Mouse (Mus musculus) liver, embryonic 13.5 days (tissue): ENCODE measurements at regions not wholly inside any gene's neighbourhood (a gene's known extent, or its start where the extent isn't known, plus 50 kb on each side); places are given as distances from the start of the nearest gene placed in this dataset.

Source experiments
- ATAC-seq: fragments of 200-750 bp; cut with Nextera tagmentation; 2 replicates; pipeline ENCODE4 v1.8.0; 2017; ENCODE audit warnings: low read depth, mild to moderate bottlenecking, moderate number of reproducible peaks, moderate library complexity
- DNase-seq: peaks from one replicate; pipeline ENCODE4 v3.0.0; 2022
- H3K27ac ChIP-seq: fragments of 300-500 bp; sonication (generic); 2 replicates; pipeline ENCODE4 v1.5.1; 2015; ENCODE audit warnings: moderate library complexity, mild to moderate bottlenecking, inconsistent platforms
- H3K27me3 ChIP-seq: fragments of 300-500 bp; sonication (generic); 2 replicates; pipeline ENCODE4 v1.6.1; 2015; ENCODE audit warnings: mild to moderate bottlenecking, inconsistent platforms
- H3K36me3 ChIP-seq: fragments of 300-500 bp; sonication (generic); 2 replicates; pipeline ENCODE4 v1.6.1; 2015; ENCODE audit warnings: mild to moderate bottlenecking, inconsistent platforms
- H3K4me1 ChIP-seq: fragments of 300-500 bp; sonication (generic); replicated peaks from 2 replicates; pipeline ENCODE4 v1.6.1; 2015; ENCODE audit warnings: inconsistent platforms
- H3K4me2 ChIP-seq: fragments of 300-500 bp; sonication (generic); 2 replicates; pipeline ENCODE4 v1.6.1; 2015; ENCODE audit warnings: inconsistent platforms, mild to moderate bottlenecking, moderate library complexity
- H3K4me3 ChIP-seq: fragments of 300-500 bp; sonication (generic); replicated peaks from 2 replicates; pipeline ENCODE4 v1.5.1; 2015; ENCODE audit warnings: mild to moderate bottlenecking, inconsistent platforms
- H3K9ac ChIP-seq: fragments of 300-500 bp; sonication (generic); 2 replicates; pipeline ENCODE4 v1.6.1; 2015; ENCODE audit warnings: mild to moderate bottlenecking, inconsistent platforms
- H3K9me3 ChIP-seq: fragments of 300-500 bp; sonication (generic); replicated peaks from 2 replicates; pipeline ENCODE4 v1.6.1; 2016; ENCODE audit warnings: inconsistent platforms
- WGBS: fragments of 180-500 bp; shearing (Covaris S2); methylation state at CpG from one replicate; pipeline ENCODE4 v1.1.7; 2015; ENCODE audit not compliant: insufficient replicate concordance; 5-methylcytosine and 5-hydroxymethylcytosine counted together

DNA sequence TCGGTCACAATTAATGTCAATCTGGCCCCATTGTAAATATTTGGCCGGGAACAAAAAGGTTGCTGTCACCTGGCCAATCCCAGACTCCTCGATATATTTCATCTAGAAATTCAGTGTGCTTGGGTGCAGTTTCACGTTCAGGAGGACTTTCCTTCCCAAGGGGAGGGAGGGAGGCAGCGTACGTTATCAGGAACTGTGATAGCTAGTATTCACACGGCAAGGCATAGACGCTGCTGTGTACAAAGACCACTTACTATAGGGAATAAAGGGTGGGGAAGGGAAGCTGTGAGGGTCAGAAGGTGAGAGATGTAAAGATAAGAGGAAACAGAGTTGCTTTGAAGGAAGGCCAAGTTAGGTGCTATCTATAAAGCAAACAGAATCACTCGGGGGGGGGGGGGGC is 132.7 kb upstream of the Sox9 start:
- H3K36me3 ChIP-seq = no peaks in the 10 kb centered on the region
- DNase-seq (no peak), ATAC-seq (no peak)
- H3K9me3 ChIP-seq = no peaks in the 10 kb centered on the region
- no peak overlapping the region for H3K4me2 ChIP-seq
- H3K27ac ChIP-seq = no peak overlapping the region
- H3K27me3 ChIP-seq = no peaks in the 10 kb centered on the region
- 57% methylated on average over 9 of the region's 9 CpGs for WGBS
- H3K4me1 ChIP-seq = no peaks in the 10 kb centered on the region
- H3K4me3 ChIP-seq = no peak overlapping the region
- H3K9ac ChIP-seq = no peak overlapping the region

DNA sequence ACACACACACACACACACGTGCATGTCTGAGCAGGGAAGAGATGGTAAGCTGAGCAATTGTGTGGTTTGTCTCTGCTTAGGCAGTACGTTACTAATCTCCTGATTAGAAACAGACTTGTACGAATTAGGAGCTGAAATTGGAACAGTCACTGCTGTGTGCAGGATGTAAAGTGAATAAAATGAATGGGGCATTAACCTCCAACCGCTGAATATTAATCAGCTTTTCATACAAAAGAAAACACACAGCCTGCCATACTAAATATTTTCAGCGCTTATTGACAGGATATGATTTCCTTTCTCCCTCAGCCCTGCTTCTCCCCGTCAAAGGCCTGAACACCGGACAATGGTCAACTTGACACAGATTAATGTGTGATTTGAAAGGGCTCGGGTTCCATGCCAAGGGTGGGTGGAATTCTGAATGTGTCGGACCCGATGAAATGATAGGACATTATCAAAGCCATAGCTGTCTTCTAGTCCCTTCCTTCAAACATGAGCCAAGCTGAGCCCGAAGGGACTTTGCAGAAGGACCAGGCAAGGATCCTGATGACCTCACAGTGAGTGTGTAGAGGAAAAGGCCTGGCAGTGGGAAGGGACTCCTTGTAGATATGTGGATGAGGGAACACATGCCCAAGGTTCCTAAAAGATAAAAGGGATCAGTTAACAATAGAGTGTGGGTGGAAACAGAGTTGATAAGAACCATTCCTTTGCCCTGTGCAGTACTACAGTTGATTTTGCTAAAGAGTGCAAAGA is 124.4 kb upstream of the Sox9 start:
- no peak for ATAC-seq

DNA sequence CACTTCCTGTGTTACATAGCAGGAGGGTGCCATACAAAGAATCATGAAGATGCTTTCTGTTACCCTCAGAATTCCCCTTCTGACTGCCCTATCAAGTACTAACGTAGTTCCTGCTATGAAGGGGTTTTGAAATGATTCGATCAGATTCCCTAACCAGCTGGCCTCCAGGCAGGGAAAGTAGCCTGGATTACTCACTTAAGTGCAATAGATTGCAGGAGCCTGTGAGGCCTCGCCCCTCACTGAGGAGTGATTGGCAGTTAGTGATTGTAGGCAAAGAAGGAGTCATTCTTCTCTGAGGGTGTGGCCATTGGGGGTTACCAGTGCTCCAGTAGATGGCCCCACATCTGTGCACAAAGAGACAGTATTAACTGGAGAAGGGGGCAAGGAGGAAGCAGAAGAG is 122.1 kb upstream of the Sox9 start:
- H3K4me2 ChIP-seq = no peak overlapping the region
- 48% methylated on average over 3 of the region's 3 CpGs for WGBS
- no peak overlapping the region for H3K27ac ChIP-seq
- DNase-seq = no peak
- no peaks in the 10 kb centered on the region for H3K4me1 ChIP-seq
- H3K36me3 ChIP-seq = no peaks in the 10 kb centered on the region
- H3K9me3 ChIP-seq = no peaks in the 10 kb centered on the region
- ATAC-seq = no peak
- no peaks in the 10 kb centered on the region for H3K27me3 ChIP-seq
- H3K4me3 ChIP-seq = no peak overlapping the region
- no peak overlapping the region for H3K9ac ChIP-seq

More for the DNA sequence above, 124.4 kb upstream of the Sox9 start:
- Histone ChIP-seq H3K9me3 (no peaks in the 10 kb centered on the region), H3K9ac (no peak overlapping the region), H3K27ac (no peak overlapping the region), H3K4me1 (no peaks in the 10 kb centered on the region), H3K27me3 (no peaks in the 10 kb centered on the region), H3K4me3 (no peak overlapping the region), H3K4me2 (no peak overlapping the region), H3K36me3 (no peaks in the 10 kb centered on the region)
- WGBS = 57% methylated on average over 11 of the region's 11 CpGs
- no peak for DNase-seq

DNA sequence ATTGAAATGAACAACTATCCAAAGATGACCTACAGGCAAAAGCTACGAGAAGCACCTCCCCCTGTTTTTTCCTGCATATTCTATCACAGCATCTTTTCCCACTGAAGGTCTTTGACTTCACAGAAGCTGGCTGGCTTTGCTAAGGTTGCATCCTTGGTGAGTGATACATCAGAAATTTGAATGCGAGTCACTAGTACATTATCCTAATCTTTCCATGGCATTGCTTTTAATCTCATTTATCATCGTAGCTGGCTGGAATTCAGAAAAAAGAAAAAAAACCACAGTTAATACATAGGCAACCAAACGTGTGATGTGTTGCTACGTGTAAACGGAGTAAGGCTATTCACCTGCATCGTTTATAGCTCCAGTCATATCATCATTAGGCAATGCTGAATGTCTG is 120.6 kb upstream of the Sox9 start:
- Histone ChIP-seq H3K27ac (no peak overlapping the region), H3K4me1 (no peaks in the 10 kb centered on the region), H3K9ac (no peak overlapping the region), H3K9me3 (no peaks in the 10 kb centered on the region), H3K27me3 (no peaks in the 10 kb centered on the region), H3K4me3 (no peak overlapping the region), H3K36me3 (no peaks in the 10 kb centered on the region), H3K4me2 (no peak overlapping the region)
- DNase-seq (no peak), ATAC-seq (no peak)
- WGBS = 68% methylated on average over 7 of the region's 7 CpGs

DNA sequence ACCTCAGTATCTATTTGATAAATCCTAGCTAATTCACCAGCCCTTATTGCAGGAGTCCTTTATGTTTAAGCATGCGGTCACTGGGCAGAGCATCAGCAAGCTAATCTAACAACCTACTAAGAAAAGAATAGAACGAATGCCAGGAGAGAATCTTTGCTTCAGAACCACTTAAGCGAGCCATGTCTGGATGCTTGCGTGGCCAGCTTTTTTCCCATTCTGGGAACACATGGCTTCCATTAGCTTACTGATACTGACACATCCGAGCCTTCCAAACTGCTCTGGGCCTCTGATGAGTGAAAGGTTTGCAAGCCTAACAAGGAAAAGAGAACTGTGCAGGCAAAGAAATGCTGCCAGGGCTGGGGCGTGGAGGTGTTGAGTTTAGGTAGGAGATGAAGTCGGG is 114.7 kb upstream of the Sox9 start:
- no peaks in the 10 kb centered on the region for H3K4me1 ChIP-seq
- H3K27ac ChIP-seq = no peak overlapping the region
- H3K9ac ChIP-seq = no peak overlapping the region
- no peaks in the 10 kb centered on the region for H3K9me3 ChIP-seq
- ATAC-seq = no peak
- no peaks in the 10 kb centered on the region for H3K36me3 ChIP-seq
- 67% methylated on average over 7 of the region's 7 CpGs for WGBS
- H3K27me3 ChIP-seq = no peaks in the 10 kb centered on the region
- H3K4me2 ChIP-seq = no peak overlapping the region
- DNase-seq = no peak
- no peak overlapping the region for H3K4me3 ChIP-seq

DNA sequence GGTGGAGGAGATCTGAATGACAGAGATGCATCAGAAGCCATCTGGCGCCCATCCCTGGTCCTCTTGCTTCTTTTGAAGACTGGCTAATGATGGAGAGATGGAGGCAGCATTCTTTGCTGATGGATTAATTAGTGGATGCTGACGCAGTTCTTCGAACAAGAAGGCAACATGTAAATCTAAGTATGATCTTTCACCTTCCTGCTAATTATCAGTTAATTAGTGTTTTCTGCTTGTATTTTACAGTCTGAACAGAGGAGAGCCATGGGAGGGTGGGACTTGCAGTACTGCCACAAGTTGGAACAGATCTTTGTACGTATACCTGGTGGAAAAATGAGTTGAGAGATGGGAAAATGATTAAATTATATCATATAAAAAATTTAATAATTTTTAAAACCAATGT is 109.9 kb upstream of the Sox9 start:
- H3K4me3 ChIP-seq = no peak overlapping the region
- no peaks in the 10 kb centered on the region for H3K9me3 ChIP-seq
- no peaks in the 10 kb centered on the region for H3K4me1 ChIP-seq
- WGBS = 64% methylated on average over 4 of the region's 4 CpGs
- H3K9ac ChIP-seq = no peak overlapping the region
- H3K36me3 ChIP-seq = no peaks in the 10 kb centered on the region
- H3K4me2 ChIP-seq = no peak overlapping the region
- H3K27ac ChIP-seq = no peak overlapping the region
- no peak for ATAC-seq
- DNase-seq = no peak
- H3K27me3 ChIP-seq = no peaks in the 10 kb centered on the region

DNA sequence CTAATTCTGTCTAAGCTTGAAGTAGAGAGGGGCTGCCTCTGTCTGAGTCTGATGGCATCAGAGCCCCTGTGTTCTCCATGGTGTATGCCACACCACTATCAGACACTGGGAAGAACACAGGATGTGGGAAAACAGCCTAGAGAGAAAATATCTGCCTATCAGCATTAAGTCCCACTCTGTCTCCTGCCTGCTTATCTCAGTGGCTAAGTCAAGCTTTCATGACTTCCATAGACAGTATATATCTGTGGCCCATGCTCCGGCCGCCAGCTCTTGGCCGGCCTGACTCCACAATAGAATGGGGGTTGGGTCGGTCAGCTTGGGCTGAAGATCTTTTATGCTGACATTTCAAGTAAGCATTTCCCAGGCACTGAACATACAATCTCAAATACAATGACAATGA is 92.0 kb upstream of the Sox9 start:
- ATAC-seq = no peak
- H3K9me3 ChIP-seq = no peaks in the 10 kb centered on the region
- no peaks in the 10 kb centered on the region for H3K4me1 ChIP-seq
- H3K27ac ChIP-seq = no peak overlapping the region
- DNase-seq = no peak
- no peak overlapping the region for H3K4me3 ChIP-seq
- H3K27me3 ChIP-seq = no peaks in the 10 kb centered on the region
- 35% methylated on average over 4 of the region's 4 CpGs for WGBS
- H3K9ac ChIP-seq = no peak overlapping the region
- H3K36me3 ChIP-seq = no peaks in the 10 kb centered on the region
- H3K4me2 ChIP-seq = no peak overlapping the region

DNA sequence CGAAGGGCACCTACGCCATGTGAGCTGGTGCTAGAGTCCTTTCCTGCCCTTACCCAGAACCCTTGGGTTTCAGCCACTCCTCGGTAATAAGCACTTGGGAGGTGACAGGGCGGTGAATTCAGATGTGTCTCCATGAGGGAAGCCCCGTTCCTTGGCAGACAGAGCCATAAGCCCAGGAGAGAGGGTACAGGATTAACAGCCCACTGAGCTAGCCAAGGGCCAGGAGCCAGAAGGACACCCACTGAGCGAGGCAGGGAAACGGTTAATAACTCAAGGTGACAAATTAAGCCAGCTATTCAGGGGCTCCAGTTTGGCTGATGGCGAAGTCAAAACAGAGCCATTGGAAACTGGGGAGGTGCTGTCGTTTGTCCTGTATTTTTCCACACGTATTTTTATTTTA is 75.9 kb upstream of the Sox9 start:
- no peaks in the 10 kb centered on the region for H3K9me3 ChIP-seq
- no peak overlapping the region for H3K9ac ChIP-seq
- no peak overlapping the region for H3K27ac ChIP-seq
- WGBS = 62% methylated on average over 10 of the region's 10 CpGs
- no peaks in the 10 kb centered on the region for H3K4me1 ChIP-seq
- DNase-seq (no peak), ATAC-seq (no peak)
- H3K27me3 ChIP-seq = no peaks in the 10 kb centered on the region
- no peak overlapping the region for H3K4me2 ChIP-seq
- no peak overlapping the region for H3K4me3 ChIP-seq
- no peaks in the 10 kb centered on the region for H3K36me3 ChIP-seq

DNA sequence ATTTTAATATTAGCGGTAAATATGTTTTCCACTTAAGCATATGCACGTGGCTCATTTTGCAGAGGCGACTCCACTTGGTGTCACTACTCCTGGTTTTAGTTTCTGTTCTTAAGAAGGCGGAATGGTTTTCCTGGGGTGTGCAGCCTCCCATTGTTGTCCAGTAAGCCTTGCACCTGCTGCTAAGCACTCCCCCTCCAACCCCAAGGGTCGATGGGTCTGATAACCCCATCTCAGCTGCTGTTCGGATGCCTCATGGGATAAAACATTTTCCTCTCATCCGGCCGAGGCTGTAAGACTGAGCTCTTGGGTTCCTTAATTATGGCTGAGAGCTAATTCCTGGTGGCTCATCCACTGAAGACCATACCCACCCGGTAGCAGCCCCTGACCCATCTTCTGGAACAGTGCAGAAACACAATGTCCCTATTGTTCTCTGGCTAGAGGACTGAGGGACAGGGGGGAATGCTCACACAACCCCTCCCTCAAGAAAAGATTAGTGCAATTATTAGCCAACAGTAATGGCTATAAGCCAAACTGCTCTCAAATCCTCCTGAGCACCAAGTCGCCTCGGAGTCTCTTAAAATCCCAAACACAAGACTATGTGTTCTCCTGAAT is 73.8 kb upstream of the Sox9 start:
- Histone ChIP-seq H3K9me3 (no peaks in the 10 kb centered on the region), H3K4me2 (no peak overlapping the region), H3K27me3 (no peaks in the 10 kb centered on the region), H3K9ac (no peak overlapping the region), H3K4me1 (no peaks in the 10 kb centered on the region), H3K27ac (no peak overlapping the region), H3K4me3 (no peak overlapping the region), H3K36me3 (no peaks in the 10 kb centered on the region)
- ATAC-seq = no peak
- DNase-seq = no peak
- 77% methylated on average over 11 of the region's 11 CpGs for WGBS

DNA sequence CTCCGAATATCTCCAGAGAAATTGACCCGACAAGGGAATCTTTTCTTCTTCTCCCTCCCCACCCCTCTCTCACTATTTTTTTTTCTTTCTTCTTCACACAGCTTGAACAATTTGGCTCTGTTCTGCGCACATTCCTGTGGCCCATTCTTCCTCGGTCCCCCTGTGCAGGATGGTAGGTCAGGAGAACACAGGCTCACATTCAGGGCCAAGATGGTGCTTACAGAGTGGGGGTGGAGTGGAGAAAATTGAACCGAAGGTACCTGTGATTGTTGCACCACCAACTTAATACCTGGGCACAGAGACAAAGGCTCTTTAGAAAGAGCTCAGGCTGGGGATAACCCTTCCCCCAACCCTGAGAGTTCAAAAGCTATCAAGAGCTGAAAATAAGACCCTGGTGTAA is 70.4 kb upstream of the Sox9 start:
- Histone ChIP-seq H3K9ac (no peak overlapping the region), H3K36me3 (no peaks in the 10 kb centered on the region), H3K4me1 (no peaks in the 10 kb centered on the region), H3K27ac (no peak overlapping the region), H3K4me3 (no peak overlapping the region), H3K4me2 (no peak overlapping the region), H3K9me3 (no peaks in the 10 kb centered on the region), H3K27me3 (no peaks in the 10 kb centered on the region)
- ATAC-seq (no peak), DNase-seq (no peak)
- 55% methylated on average over 5 of the region's 5 CpGs for WGBS

DNA sequence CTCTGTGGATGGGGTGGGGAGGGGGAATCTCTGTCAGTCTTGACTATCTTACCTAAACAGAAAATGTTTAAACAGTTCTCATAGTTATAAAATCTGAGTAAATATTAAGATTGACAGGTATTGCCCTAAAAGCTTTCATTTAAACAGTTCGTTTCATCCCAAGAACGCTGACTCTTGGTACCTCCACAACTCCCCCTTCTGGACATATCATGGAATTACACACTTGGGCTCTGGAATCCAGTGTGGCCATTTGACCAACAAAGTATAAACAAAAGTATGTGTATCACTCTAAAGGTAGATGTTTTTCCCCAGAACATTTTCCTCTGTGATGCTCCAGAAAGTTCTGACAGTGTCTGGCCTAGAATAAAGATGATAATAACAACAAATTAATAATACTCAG is 63.5 kb upstream of the Sox9 start:
- WGBS = 53% methylated on average over 2 of the region's 2 CpGs
- H3K27me3 ChIP-seq = no peaks in the 10 kb centered on the region
- H3K4me1 ChIP-seq = no peaks in the 10 kb centered on the region
- ATAC-seq (no peak), DNase-seq (no peak)
- H3K9me3 ChIP-seq = peaks cover 7% of the 10 kb centered on the region
- H3K36me3 ChIP-seq = no peaks in the 10 kb centered on the region
- no peak overlapping the region for H3K4me2 ChIP-seq
- H3K27ac ChIP-seq = no peak overlapping the region
- H3K9ac ChIP-seq = no peak overlapping the region
- H3K4me3 ChIP-seq = no peak overlapping the region

DNA sequence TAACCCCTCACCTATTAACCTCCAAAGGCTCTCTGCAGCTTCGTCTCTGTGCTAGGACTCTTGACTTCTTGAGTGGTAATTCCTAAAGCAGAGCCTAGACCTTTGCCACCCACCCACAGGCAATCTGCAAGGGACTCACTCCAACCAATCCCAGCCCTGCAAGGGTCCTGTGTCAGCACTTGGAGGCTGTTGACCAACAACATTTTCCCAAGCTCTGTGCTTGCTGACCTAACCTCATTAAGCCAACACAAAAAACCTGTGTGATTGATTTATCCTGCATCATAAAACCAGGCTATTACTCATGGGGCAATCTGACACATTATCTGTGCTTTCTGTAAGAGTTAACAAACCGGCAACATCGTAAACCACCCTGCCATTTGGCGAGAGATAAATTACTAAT is 61.4 kb upstream of the Sox9 start:
- no peaks in the 10 kb centered on the region for H3K27me3 ChIP-seq
- no peak overlapping the region for H3K4me3 ChIP-seq
- no peaks in the 10 kb centered on the region for H3K4me1 ChIP-seq
- ATAC-seq (no peak), DNase-seq (no peak)
- H3K4me2 ChIP-seq = no peak overlapping the region
- no peaks in the 10 kb centered on the region for H3K36me3 ChIP-seq
- 77% methylated on average over 4 of the region's 4 CpGs for WGBS
- no peak overlapping the region for H3K9ac ChIP-seq
- peaks cover 7% of the 10 kb centered on the region for H3K9me3 ChIP-seq
- H3K27ac ChIP-seq = no peak overlapping the region
